Mouse (Mus musculus): Measurements from ENCODE around the gene Slc2a9.

- TF ChIP-seq CTCF (IDR thresholded peaks at IDR 0.05; ENCODE audit: borderline replicate concordance, insufficient read depth, low read length) (no peak), POLR2A (IDR thresholded peaks at IDR 0.05; ENCODE audit: low read depth, low read length) (no peak)
Observed at GRCm38 (mm10) chr5:38403612-38404011, 99.3 kb downstream of the Slc2a9 start.
